Mouse (Mus musculus) MEL (cell line): ENCODE results near the gene Ubr7.

Source experiments
- MYC ChIP-seq: IDR thresholded peaks from 2 replicates; pipeline ENCODE4 v1.6.1; 2011; ENCODE audit warnings: low read depth, mild to moderate bottlenecking, low read length, improper control_type of control experiment, moderate library complexity
- POLR2A ChIP-seq, 2 experiments: IDR thresholded peaks; 2 replicates each; pipeline ENCODE4 v1.6.1; 2011 to 2012; ENCODE audit warnings: low read length in 2 of 2, mild to moderate bottlenecking in 2 of 2, control low read depth in 1 of 2, improper control_type of control experiment in 1 of 2, low read depth in 1 of 2, moderate library complexity in 1 of 2; ENCODE audit not compliant: control insufficient read depth in 1 of 2, insufficient read depth in 1 of 2, poor library complexity in 1 of 2

DNA sequence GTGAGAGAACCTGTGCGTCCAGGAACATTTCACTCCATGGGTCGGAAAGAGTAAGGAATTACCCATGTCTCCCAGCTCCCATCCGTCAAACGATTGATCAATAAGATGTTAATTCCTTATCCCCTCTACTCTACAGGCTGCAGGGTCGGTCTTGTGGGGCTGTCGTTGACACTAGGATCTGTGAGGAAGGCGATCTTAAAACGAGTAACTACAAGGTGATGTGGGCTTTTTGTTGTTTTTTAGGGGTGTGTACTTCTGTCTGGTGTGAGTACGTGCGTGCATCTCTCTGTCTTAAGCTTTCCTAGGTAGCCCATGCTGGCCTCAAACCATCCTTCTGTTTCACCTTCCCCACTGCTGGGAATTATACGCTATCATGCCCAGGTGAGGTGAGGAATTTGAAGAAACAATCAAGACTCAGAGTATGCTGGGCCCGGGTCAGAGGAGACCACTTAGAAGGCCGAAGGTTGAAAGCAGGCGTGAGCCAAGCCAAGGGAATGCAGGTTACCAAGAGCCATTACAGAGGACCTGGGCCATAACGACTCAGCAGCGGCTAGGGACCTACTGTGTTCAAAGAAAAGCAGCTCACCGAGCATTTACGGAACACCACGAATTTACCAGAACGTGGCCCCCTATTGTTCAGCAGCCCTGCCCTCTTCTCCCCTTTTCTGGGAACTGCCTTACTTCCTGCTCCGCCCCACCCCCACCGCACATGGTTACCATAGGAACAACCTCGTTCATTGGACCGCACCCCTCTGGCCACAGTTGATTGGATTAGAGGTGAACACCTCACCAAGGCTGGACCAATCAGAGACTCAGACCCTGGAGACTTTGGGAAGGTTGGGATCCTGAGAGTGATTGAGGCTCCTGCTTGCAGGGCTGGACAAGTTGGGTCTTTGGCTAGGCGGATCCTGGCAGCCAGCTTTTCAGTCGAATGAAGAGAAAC is 27.6 kb upstream of the Ubr7 start:
- TF ChIP-seq MYC (0 out of 2 replicates have a peak, but pooled peaks have one; percentile 36), POLR2A (IDR thresholded peaks at IDR 0.05; ENCODE audit: control insufficient read depth in 1 of 2, insufficient read depth in 1 of 2, low read depth in 1 of 2, low read length in 2 of 2, poor library complexity in 1 of 2) (peak; percentile 46 to 66; a peak in 3 of 4 replicates)
